ENCODE assay signal across 8 mouse cellular contexts in genomic region chr17:57105181-57106034, GRCm38 (mm10). TPM values are rescaled to one million over a fixed set of nuclear protein-coding genes. Genes with fewer than 3 reads are reported as not detected.
DNase-seq lines count a peak whose midpoint lies in the region; ATAC-seq and TF ChIP-seq lines count a peak whose summit lies in the region.

Gene Tnfsf9, plus strand, starts transcription at chr17:57105325.

- intact Hi-C loops in left cerebral cortex, postnatal 14 days (cut with DNase I), result no loop called here
- intact Hi-C loops in heart, postnatal 36 days (cut with DNase I), result no loop called here

- under 1% methylated on average over 54 of the region's 61 CpGs for WGBS in embryonic facial prominence, embryonic 11.5 days
- 0% methylated on average over 47 of the region's 61 CpGs for WGBS in limb, embryonic 14.5 days
- WGBS in midbrain, embryonic 15.5 days, result under 1% methylated on average over 54 of the region's 61 CpGs

- H3K36me3 ChIP-seq in embryonic facial prominence, embryonic 11.5 days (replicated peaks; ENCODE audit: control insufficient read depth, insufficient read depth, low read depth, low read length), result no peaks in the 10 kb centered on the region
- H3K36me3 ChIP-seq in limb, embryonic 14.5 days (ENCODE audit: control insufficient read depth, insufficient read depth, low read length), result no peaks in the 10 kb centered on the region
- no peaks in the 10 kb centered on the region for H3K36me3 ChIP-seq in midbrain, embryonic 15.5 days (replicated peaks)

- H3K4me1 ChIP-seq in embryonic facial prominence, embryonic 11.5 days (ENCODE audit: control insufficient read depth, insufficient read depth, low read length), result no peaks in the 10 kb centered on the region
- peaks cover 11% of the 10 kb centered on the region for H3K4me1 ChIP-seq in limb, embryonic 14.5 days (ENCODE audit: control insufficient read depth, insufficient read depth, low read length)
- H3K4me1 ChIP-seq in midbrain, embryonic 15.5 days, result peaks cover 15% of the 10 kb centered on the region

- DNase-seq in left cerebral cortex, adult 18-20 months (ENCODE audit: low spot score in 2 of 2), result peak; percentile 9 to 29
- DNase-seq in left cerebral cortex, postnatal 14 days (ENCODE audit: low spot score in 2 of 2), result no peak
- peak; percentile 55 for DNase-seq in R1 (ENCODE audit: low read depth, low spot score)
- peak; percentile 77 for DNase-seq in embryonic facial prominence, embryonic 11.5 days (ENCODE audit: low spot score)
- DNase-seq in heart, postnatal 36 days, result peak; percentile 42 to 51
- DNase-seq in limb, embryonic 14.5 days (ENCODE audit: low spot score), result peak; percentile 68
- DNase-seq in thymus, postnatal 36 days, result peak; percentile 37 to 44

- peak; percentile 62; the same call in 1 of the 2 replicates for TF ChIP-seq POLR2A in limb, embryonic 14.5 days (IDR thresholded peaks at IDR 0.05; ENCODE audit: borderline replicate concordance, extremely low read depth, insufficient read depth, insufficient read length)

- H3K4me3 ChIP-seq in embryonic facial prominence, embryonic 11.5 days (ENCODE audit: low read depth, low read length), result peak within 1 kb of the TSS; percentile 62
- peak within 1 kb of the TSS; percentile 68 for H3K4me3 ChIP-seq in limb, embryonic 14.5 days (replicated peaks; ENCODE audit: low read length)
- peak within 1 kb of the TSS; percentile 75 for H3K4me3 ChIP-seq in midbrain, embryonic 15.5 days

- 0 out of 2 replicates have a peak within 1 kb of the TSS, but pooled peaks have one; percentile 28 for H3K27ac ChIP-seq in embryonic facial prominence, embryonic 11.5 days (replicated peaks; ENCODE audit: low read depth, low read length)
- 0 out of 2 replicates have a peak within 1 kb of the TSS, but pooled peaks have one; percentile 3 for H3K27ac ChIP-seq in limb, embryonic 14.5 days (replicated peaks; ENCODE audit: low read depth, low read length)
- H3K27ac ChIP-seq in midbrain, embryonic 15.5 days, result 0 out of 2 replicates have a peak within 1 kb of the TSS, but pooled peaks have one; percentile 56

- H3K9me3 ChIP-seq in embryonic facial prominence, embryonic 11.5 days (replicated peaks; ENCODE audit: control insufficient read depth, low read length), result no peaks in the 10 kb centered on the region
- H3K9me3 ChIP-seq in limb, embryonic 14.5 days (ENCODE audit: control insufficient read depth, low read length), result no peaks in the 10 kb centered on the region
- no peaks in the 10 kb centered on the region for H3K9me3 ChIP-seq in midbrain, embryonic 15.5 days

- ATAC-seq in embryonic facial prominence, embryonic 11.5 days (replicated peaks; ENCODE audit: insufficient number of reproducible peaks, low FRiP score, low TSS enrichment, low read depth), result peak; percentile 77
- ATAC-seq in limb, embryonic 14.5 days (ENCODE audit: low FRiP score, low read depth), result peak; percentile 67
- ATAC-seq in midbrain, embryonic 15.5 days (replicated peaks), result peak; percentile 85

- H3K27me3 ChIP-seq in embryonic facial prominence, embryonic 11.5 days (ENCODE audit: control insufficient read depth, insufficient read depth, low read length), result no peaks in the 10 kb centered on the region
- no peaks in the 10 kb centered on the region for H3K27me3 ChIP-seq in limb, embryonic 14.5 days (ENCODE audit: control insufficient read depth, insufficient read depth, low read length)
- no peaks in the 10 kb centered on the region for H3K27me3 ChIP-seq in midbrain, embryonic 15.5 days (replicated peaks)

- peak within 1 kb of the TSS; percentile 86 for H3K4me2 ChIP-seq in embryonic facial prominence, embryonic 11.5 days (ENCODE audit: low read depth, low read length)
- peak within 1 kb of the TSS; percentile 78 for H3K4me2 ChIP-seq in limb, embryonic 14.5 days (replicated peaks; ENCODE audit: low read depth, low read length, severe bottlenecking)
- peak within 1 kb of the TSS; percentile 83 for H3K4me2 ChIP-seq in midbrain, embryonic 15.5 days

- peak within 1 kb of the TSS; percentile 80 for H3K9ac ChIP-seq in embryonic facial prominence, embryonic 11.5 days (replicated peaks; ENCODE audit: low read length)
- peak within 1 kb of the TSS; percentile 79 for H3K9ac ChIP-seq in limb, embryonic 14.5 days (ENCODE audit: low read depth, low read length, severe bottlenecking)
- H3K9ac ChIP-seq in midbrain, embryonic 15.5 days, result peak within 1 kb of the TSS; percentile 57

RNA-seq across cellular contexts. Expression of gene Tnfsf9, which starts in this region (rescaled TPM):
- under 1 TPM; 0.37 to 0.52 TPM for total RNA-seq in left cerebral cortex, adult 18-20 months (2021)
- total RNA-seq in left cerebral cortex, postnatal 14 days (2021), result under 1 TPM; 0.26 to 0.42 TPM
- polyA plus RNA-seq in embryonic facial prominence, embryonic 11.5 days (2014; fragmentation: Nextera tagmentation; extraction: Ambion mirVana), result 5.2 and 5.6 TPM in 2 replicates
- under 1 TPM; 0.33 to 0.53 TPM for total RNA-seq in heart, postnatal 36 days (2021)
- 10.6 and 11.3 TPM in 2 replicates for polyA plus RNA-seq in limb, embryonic 14.5 days (2012; rRNA removed)
- 6.8 and 7.4 TPM in 2 replicates for polyA plus RNA-seq in limb, embryonic 14.5 days (2014; fragmentation: Nextera tagmentation; extraction: Ambion mirVana)
- 7.4 and 8.1 TPM in 2 replicates for polyA plus RNA-seq in midbrain, embryonic 15.5 days (2015; fragmentation: Nextera tagmentation; extraction: Ambion mirVana)

Comparison
In these comparisons a context has a peak if more than half of its experiments do, and no peak if none do; other contexts are left out.
1. Peak in DNase-seq in left cerebral cortex, adult 18-20 months; RNA of the gene not detected or under 1 TPM.
2. Peak in DNase-seq in heart, postnatal 36 days; RNA of the gene not detected or under 1 TPM.
3. DNase-seq: peak in R1 (single experiment), embryonic facial prominence, embryonic 11.5 days (single experiment), limb, embryonic 14.5 days (single experiment) and thymus, postnatal 36 days (2 of 2); none in left cerebral cortex, postnatal 14 days (0 of 2).
4. H3K27ac ChIP-seq: peak in every context shown above with its lines; median percentile 56 in midbrain, embryonic 15.5 days; 28 in embryonic facial prominence, embryonic 11.5 days; 3 in limb, embryonic 14.5 days.
5. Peak in every context shown above with its lines, with median percentiles within 50 percentile points of each other: ATAC-seq, H3K4me2 ChIP-seq, H3K4me3 ChIP-seq and H3K9ac ChIP-seq.